Mouse (Mus musculus) midbrain, embryonic 10.5 days (tissue): ENCODE results near the gene Rnf41. TPM values are rescaled to one million over a fixed set of nuclear protein-coding genes. Genes with fewer than 3 reads are reported as not detected.

Experiments used
- DNase-seq: peaks from one replicate; pipeline ENCODE4 v3.0.0-alpha.2; 2017; ENCODE audit warnings: low spot score
- H3K27ac ChIP-seq: fragments of 300-500 bp; sonication (generic); replicated peaks from 2 replicates; pipeline ENCODE4 v1.5.1; 2016; ENCODE audit warnings: mild to moderate bottlenecking
- H3K27me3 ChIP-seq: fragments of 300-500 bp; sonication (generic); 2 replicates; pipeline ENCODE4 v1.6.1; 2016; ENCODE audit warnings: low read depth, mild to moderate bottlenecking; ENCODE audit not compliant: poor library complexity, severe bottlenecking
- H3K36me3 ChIP-seq: fragments of 300-500 bp; sonication (generic); 2 replicates; pipeline ENCODE4 v1.6.1; 2016; ENCODE audit warnings: mild to moderate bottlenecking, moderate library complexity
- H3K4me1 ChIP-seq: fragments of 300-500 bp; sonication (generic); 2 replicates; pipeline ENCODE4 v1.6.1; 2016
- H3K4me3 ChIP-seq: fragments of 300-500 bp; sonication (generic); 2 replicates; pipeline ENCODE4 v1.5.1; 2016; ENCODE audit warnings: mild to moderate bottlenecking, moderate library complexity
- H3K9me3 ChIP-seq: fragments of 300-500 bp; sonication (generic); replicated peaks from 2 replicates; pipeline ENCODE4 v1.6.1; 2016; ENCODE audit warnings: mild to moderate bottlenecking
- WGBS: fragments of 180-500 bp; shearing (Covaris S2); methylation state at CpG from one replicate; pipeline ENCODE4 v1.1.7; 2016; 5-methylcytosine and 5-hydroxymethylcytosine counted together
- polyA plus RNA-seq: library from polyadenylated mRNA; unstranded; fragments of >200 nt; fragmentation: Nextera tagmentation; extraction: Ambion mirVana; gene quantifications from 2 replicates; pipeline ENCODE4 v1.2.1, GENCODE M21; 2016

Gene Rnf41
- 42.0 and 49.2 TPM in 2 replicates for polyA plus RNA-seq

DNA sequence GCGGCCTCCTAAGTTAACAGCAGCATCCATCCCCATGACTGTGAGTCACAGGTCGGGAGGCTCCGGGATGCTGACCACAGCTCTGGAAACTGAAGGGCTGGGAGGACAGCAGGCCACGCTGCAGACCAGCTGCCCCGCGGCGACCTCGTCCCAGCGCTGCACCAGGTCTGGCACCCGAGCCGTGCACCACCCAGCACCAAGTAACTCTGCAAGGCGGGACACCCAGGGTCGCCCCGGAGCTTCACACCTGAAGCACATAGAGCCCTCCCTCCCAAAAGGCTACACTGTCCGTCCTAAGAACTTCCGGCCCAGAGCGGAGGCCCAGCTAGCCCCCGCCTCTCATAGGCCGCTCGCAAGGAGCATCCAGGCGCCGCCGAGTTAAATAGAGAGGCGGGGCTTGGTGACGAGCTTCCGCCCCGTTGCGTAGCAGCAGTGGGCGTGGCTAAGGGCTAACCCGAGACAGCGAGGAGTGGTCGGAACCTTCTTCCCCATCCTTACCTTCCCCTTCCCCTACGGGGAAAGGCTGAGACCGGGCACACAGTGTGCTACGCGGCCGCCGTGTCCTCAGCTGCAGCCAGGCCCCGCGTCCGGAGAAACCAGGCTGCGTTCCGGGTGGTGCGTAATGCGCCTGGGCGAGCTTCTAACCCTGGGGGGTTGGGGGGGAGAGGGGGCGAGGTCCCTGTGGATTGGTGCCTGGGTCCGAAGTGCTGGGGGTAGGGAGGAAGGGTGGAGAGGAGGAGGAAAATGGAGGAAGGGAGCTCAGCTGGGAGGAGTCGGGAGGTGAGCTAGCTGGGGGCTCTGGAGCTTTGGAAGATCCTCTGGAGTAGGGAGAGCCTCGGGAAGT, at the start of gene Rnf41, which contains the start of gene Nabp2:
Gene Rnf41 (plus strand): TSS at position 447 of the 844 bp plus-strand sequence.
Gene Nabp2 (minus strand): TSS at position 282 of the 844 bp plus-strand sequence.
- Histone ChIP-seq H3K9me3 (no peaks in the 10 kb centered on the region), H3K4me3 (peak within 1 kb of the TSS; percentile 93), H3K36me3 (peaks cover 54% of the 10 kb centered on the region), H3K27ac (peak within 1 kb of the TSS; percentile 96), H3K27me3 (no peaks in the 10 kb centered on the region), H3K4me1 (peaks cover 52% of the 10 kb centered on the region)
- peak; percentile 99 for DNase-seq
- WGBS: under 1% methylated on average over 50 of the region's 50 CpGs

DNA sequence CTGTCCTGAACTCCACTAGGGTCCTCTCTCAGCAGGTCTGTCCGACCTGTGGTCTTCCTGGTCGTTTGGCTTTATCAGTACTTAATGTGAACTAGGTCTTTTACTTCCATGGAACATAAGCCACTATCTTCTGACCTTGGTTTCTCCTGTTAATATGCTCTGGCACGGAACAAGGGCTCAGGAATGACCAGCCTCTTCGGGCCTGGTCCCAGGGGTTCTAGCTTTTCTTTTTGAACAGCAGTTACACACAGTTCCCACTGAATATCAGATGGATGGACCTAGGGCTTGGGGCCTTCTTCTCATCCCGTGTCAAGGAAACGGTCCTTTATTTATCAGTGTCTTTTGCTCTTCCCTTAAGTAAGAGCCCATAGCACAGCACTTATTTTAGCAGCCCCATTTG, 49.6 kb upstream of the Rnf41 start:
- no peak overlapping the region for H3K27ac ChIP-seq
- no peak for DNase-seq
- H3K9me3 ChIP-seq: no peaks in the 10 kb centered on the region
- H3K27me3 ChIP-seq: no peaks in the 10 kb centered on the region
- 94% methylated on average over 6 of the region's 6 CpGs for WGBS
- H3K4me3 ChIP-seq: no peak overlapping the region
- peaks cover 93% of the 10 kb centered on the region for H3K36me3 ChIP-seq
- H3K4me1 ChIP-seq: no peaks in the 10 kb centered on the region

GRCm38 (mm10) chr10:128362568-128362967, 48.9 kb upstream of the Rnf41 start:
- Histone ChIP-seq H3K4me1 (peaks cover 4% of the 10 kb centered on the region), H3K36me3 (peaks cover 86% of the 10 kb centered on the region), H3K27ac (no peak overlapping the region), H3K27me3 (no peaks in the 10 kb centered on the region), H3K4me3 (no peak overlapping the region), H3K9me3 (no peaks in the 10 kb centered on the region)
- WGBS: 54% methylated on average over 3 of the region's 3 CpGs
- DNase-seq: no peak

GRCm38 (mm10) chr10:128367899-128368401, 43.5 kb upstream of the Rnf41 start:
- Histone ChIP-seq H3K4me3 (peak overlapping the region; percentile 82), H3K27ac (peak overlapping the region; percentile 85), H3K9me3 (no peaks in the 10 kb centered on the region), H3K27me3 (no peaks in the 10 kb centered on the region), H3K36me3 (peaks cover 32% of the 10 kb centered on the region), H3K4me1 (peaks cover 27% of the 10 kb centered on the region)
- no peak for DNase-seq
- 18% methylated on average over 19 of the region's 19 CpGs for WGBS

DNA sequence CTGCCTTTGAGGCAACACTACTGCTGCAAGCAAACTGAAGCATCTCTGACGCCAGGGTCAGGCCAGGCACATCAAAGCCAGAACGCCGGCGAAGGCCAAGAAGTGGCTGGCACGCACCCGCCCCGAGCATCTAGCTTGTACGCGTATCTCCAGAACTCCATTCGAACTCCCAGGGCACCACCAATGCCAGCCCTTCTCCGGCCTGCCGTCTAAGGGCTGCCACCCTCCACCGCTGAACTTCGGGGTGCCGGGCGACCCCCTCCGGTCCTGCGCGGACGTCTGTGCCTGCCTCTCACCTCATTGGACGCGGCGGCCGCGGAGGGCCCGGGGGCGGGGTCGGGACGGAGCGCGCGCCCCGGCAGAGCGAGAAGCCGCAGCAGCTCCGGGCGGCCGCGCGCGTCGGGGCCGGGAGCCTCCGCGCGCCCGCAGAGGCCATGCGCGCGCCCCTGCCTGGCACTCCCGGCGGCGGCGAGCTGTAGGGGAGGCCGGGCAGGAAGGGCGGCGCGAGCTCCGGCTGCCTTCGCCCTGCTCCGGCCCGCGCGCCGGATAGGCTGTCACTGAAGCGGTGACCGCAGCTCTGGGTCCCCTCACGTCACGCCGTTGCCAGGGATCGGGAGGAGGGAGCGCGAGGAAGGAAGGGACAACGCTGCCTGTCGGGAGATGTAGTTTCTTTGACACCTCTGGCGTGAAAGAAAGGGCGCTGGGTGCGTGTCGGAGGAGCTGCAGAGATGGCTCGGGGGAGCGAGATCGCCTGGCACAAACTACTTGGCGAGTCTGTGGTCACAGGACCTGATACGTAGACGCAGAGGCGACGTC, 42.8 kb upstream of the Rnf41 start, which contains the start of gene Coq10a:
Gene Coq10a (minus strand): TSS at position 596 of the 816 bp plus-strand sequence.
- Histone ChIP-seq H3K4me1 (peaks cover 27% of the 10 kb centered on the region), H3K4me3 (peak within 1 kb of the TSS; percentile 82), H3K36me3 (peaks cover 26% of the 10 kb centered on the region), H3K27ac (peak within 1 kb of the TSS; percentile 85), H3K27me3 (no peaks in the 10 kb centered on the region), H3K9me3 (no peaks in the 10 kb centered on the region)
- peak; percentile 93 for DNase-seq
- WGBS: 0% methylated on average over 87 of the region's 87 CpGs

GRCm38 (mm10) chr10:128369218-128369543, 42.3 kb upstream of the Rnf41 start:
- H3K4me3 ChIP-seq: peak overlapping the region; percentile 82
- H3K9me3 ChIP-seq: no peaks in the 10 kb centered on the region
- peaks cover 20% of the 10 kb centered on the region for H3K36me3 ChIP-seq
- 7% methylated on average over 9 of the region's 9 CpGs for WGBS
- H3K27ac ChIP-seq: peak overlapping the region; percentile 85
- DNase-seq: no peak
- no peaks in the 10 kb centered on the region for H3K27me3 ChIP-seq
- H3K4me1 ChIP-seq: peaks cover 27% of the 10 kb centered on the region

DNA sequence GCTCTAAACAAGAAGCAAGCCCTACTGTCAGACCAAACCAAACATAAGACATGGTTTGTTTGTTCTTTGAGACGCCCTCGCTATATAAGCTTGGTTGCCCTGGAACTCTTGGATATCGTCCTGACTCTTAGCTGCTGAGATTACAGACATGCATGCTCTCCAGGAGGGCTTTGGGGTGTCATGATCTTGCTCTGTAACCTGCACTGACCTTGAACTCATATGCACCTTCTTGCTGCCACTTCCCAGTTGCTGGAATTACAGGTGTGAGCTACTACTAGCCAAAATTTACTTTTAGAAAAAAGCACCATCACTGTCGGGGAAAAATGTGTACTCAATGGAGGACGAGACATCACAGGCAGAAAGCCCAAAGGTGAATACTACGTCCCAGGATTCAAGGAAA, 41.9 kb upstream of the Rnf41 start:
- peak overlapping the region; percentile 85 for H3K27ac ChIP-seq
- peaks cover 27% of the 10 kb centered on the region for H3K4me1 ChIP-seq
- DNase-seq: no peak
- peaks cover 16% of the 10 kb centered on the region for H3K36me3 ChIP-seq
- H3K27me3 ChIP-seq: no peaks in the 10 kb centered on the region
- H3K4me3 ChIP-seq: peak overlapping the region; percentile 82
- 77% methylated on average over 6 of the region's 6 CpGs for WGBS
- H3K9me3 ChIP-seq: no peaks in the 10 kb centered on the region

DNA sequence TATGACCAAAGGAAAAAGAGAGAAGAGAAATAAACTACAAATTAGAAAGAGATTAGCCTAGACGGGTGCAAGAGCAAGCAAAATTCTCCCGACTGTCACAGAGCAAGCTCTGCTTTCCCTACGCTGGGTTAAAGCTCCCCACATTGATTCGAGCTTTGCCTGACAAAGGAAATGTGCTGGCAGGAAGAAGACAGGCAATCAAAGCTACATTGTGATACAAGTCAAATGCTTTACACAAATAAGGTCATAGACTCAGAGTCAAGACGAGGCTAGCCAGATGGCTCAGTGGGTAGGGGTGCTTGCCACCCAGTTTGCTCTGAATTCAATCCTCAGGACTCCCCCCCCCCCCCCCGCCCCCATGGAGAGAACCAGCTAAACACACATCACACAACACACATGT, 41.4 kb upstream of the Rnf41 start:
- H3K36me3 ChIP-seq: peaks cover 12% of the 10 kb centered on the region
- no peak overlapping the region for H3K27ac ChIP-seq
- H3K4me3 ChIP-seq: no peak overlapping the region
- H3K27me3 ChIP-seq: no peaks in the 10 kb centered on the region
- DNase-seq: no peak
- H3K4me1 ChIP-seq: peaks cover 27% of the 10 kb centered on the region
- no peaks in the 10 kb centered on the region for H3K9me3 ChIP-seq
- 70% methylated on average over 5 of the region's 6 CpGs for WGBS

DNA sequence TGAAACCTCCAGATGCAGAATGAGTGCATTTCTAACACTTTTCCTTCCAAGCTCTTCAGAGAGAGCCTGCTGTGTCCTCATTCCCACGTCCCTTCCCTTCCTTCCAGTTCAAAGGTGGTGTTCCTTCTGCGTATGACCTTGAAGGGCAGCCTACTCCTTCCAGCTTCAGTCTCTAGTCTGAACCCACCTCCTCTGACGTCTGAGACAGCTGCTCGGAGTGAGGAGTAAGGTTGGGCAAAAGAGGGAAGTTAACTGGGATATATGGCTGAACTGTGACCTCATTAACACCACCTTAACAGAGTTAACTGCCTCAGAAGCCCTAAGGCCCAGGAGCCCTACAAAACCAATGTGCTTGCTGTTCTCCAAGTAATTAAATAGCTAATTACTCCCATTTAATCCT, 40.9 kb upstream of the Rnf41 start:
- H3K9me3 ChIP-seq: no peaks in the 10 kb centered on the region
- H3K27ac ChIP-seq: no peak overlapping the region
- H3K4me3 ChIP-seq: no peak overlapping the region
- H3K27me3 ChIP-seq: no peaks in the 10 kb centered on the region
- peaks cover 27% of the 10 kb centered on the region for H3K4me1 ChIP-seq
- WGBS: 60% methylated on average over 4 of the region's 4 CpGs
- no peak for DNase-seq
- peaks cover 6% of the 10 kb centered on the region for H3K36me3 ChIP-seq

- Histone ChIP-seq H3K4me3 (no peak overlapping the region), H3K27ac (no peak overlapping the region), H3K9me3 (no peaks in the 10 kb centered on the region), H3K27me3 (no peaks in the 10 kb centered on the region), H3K4me1 (peaks cover 38% of the 10 kb centered on the region), H3K36me3 (no peaks in the 10 kb centered on the region)
- WGBS: 80% methylated on average over 5 of the region's 5 CpGs
- DNase-seq: no peak
Observed at GRCm38 (mm10) chr10:128372142-128372541, 39.3 kb upstream of the Rnf41 start.

GRCm38 (mm10) chr10:128372989-128373748, 38.3 kb upstream of the Rnf41 start:
- Histone ChIP-seq H3K36me3 (peaks cover 4% of the 10 kb centered on the region), H3K27ac (no peak overlapping the region), H3K4me3 (no peak overlapping the region), H3K9me3 (no peaks in the 10 kb centered on the region), H3K27me3 (no peaks in the 10 kb centered on the region), H3K4me1 (peaks cover 34% of the 10 kb centered on the region)
- DNase-seq: no peak
- WGBS: 87% methylated on average over 6 of the region's 6 CpGs

GRCm38 (mm10) chr10:128374393-128374792, 37.1 kb upstream of the Rnf41 start:
- no peak for DNase-seq
- H3K36me3 ChIP-seq: peaks cover 16% of the 10 kb centered on the region
- WGBS: 79% methylated on average over 6 of the region's 6 CpGs
- H3K27ac ChIP-seq: no peak overlapping the region
- H3K27me3 ChIP-seq: no peaks in the 10 kb centered on the region
- H3K9me3 ChIP-seq: no peaks in the 10 kb centered on the region
- no peak overlapping the region for H3K4me3 ChIP-seq
- peaks cover 37% of the 10 kb centered on the region for H3K4me1 ChIP-seq
